Mouse (Mus musculus): ENCODE results near the gene Def8.

Def8 gene

GRCm38 (mm10) chr8:123498963-123499362, 75.6 kb downstream of the Def8 start:
- no peak for DNase-seq

GRCm38 (mm10) chr8:123499556-123499955, 76.2 kb downstream of the Def8 start:
- DNase-seq = no peak

GRCm38 (mm10) chr8:123502192-123502591, 78.9 kb downstream of the Def8 start:
- DNase-seq = no peak

DNA sequence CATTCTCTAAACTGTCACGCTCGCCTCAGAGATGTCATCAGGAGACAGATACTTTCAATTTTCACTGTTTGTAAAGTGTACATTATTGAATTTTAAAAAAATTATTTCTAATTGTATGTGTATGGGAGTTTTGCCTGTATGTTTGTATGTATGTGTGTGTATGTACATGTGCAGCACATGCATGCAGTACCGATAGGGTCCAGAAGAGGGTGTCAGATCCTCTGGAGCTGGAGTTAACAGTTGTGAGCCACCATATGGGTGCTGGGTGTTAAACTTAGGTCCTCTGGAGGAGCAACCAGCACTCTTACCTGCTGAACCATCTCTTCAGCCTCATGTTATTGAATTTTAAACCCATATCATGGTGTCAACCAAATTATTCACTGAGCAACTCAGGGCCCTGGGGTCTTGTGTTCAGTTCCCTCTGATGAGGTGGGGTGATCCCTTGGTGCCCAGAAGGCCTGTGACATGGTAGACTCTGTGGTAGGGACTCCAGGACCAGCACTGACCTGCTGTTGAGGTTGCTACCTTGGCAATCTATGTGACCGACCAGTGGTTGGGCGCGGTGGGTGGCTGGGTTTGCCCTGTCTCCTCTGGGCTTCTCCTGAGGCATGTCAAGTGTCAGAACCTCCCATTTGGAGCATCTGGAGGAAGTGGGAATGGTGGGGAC, 80.6 kb downstream of the Def8 start:
- DNase-seq = no peak

DNA sequence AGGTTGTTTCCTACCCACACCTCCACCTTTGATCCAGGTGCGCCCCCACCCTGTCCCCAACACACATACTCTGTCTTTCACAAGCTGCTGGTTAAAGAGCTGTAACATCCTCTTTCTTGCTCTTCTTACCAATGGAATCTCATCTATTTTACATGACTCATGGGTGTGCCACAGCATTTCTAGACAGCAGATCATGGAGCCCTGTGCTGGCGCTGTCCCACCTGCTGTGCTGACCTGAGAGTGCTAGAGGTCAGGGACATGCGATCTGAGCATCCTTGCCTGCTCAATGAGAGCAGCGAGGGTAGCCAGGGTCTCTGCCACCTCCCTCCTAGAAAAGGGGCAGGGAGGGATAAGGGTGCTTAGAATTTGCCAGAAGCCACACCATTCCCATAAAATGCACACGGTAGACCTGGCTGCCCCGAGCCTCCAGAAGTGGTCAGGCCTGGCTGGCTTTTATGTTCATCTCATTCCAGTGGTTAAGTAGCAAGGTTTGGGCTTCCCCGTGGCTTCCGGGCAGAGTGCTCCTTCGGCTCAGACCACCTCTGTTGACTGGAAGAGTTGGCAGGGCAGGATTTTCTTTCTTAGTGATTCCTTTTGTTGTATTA, 81.4 kb downstream of the Def8 start:
- no peak for DNase-seq

- DNase-seq = no peak
These were observed 81.9 kb downstream of the Def8 start for GRCm38 (mm10) chr8:123505267-123505666.

DNA sequence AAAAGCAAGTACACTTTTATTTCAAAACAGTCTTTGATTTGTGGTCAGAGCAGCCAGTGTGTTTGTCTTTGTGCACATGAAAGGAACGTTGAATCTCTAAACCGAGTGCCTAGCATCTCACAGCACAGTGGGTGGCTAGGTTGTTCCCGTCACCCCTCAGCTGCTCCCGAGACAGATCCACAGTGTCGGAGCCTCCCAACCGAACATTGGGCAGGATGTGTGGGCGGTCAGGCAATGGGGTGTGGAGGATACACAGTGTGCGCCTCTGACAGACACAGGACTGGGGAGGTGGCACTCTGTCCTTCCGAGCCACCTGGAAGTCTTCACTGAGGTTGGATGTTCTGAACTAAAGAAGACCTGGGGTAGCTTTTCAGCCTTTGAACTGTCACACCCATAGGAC, 82.4 kb downstream of the Def8 start:
- DNase-seq = no peak

DNA sequence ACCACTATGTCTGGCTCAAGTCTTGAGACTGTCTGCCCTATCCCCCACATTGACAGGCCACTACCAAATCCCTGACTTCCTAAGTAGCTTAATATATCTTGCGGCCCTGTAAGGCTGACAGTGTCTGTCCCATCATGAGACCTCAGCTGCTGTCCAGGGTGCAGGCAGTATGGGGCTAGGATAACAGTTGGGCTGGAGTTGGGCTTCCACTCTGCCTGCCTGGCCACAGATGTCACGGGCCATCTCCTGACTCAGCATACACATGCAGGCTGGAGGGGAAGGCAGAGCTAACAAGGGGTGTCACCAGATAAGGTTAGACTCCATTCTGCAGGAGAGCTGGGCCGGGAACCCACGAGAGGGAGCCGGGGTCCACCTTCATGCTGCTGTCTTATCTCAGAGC, 83.8 kb downstream of the Def8 start:
- DNase-seq = no peak

- DNase-seq = no peak
These were observed 87.5 kb downstream of the Def8 start for GRCm38 (mm10) chr8:123510819-123511218.

Data from thymus, adult 18-20 months (tissue).